Mouse (Mus musculus): ENCODE data around the gene Zfp652.

The Zfp652 gene

DNA sequence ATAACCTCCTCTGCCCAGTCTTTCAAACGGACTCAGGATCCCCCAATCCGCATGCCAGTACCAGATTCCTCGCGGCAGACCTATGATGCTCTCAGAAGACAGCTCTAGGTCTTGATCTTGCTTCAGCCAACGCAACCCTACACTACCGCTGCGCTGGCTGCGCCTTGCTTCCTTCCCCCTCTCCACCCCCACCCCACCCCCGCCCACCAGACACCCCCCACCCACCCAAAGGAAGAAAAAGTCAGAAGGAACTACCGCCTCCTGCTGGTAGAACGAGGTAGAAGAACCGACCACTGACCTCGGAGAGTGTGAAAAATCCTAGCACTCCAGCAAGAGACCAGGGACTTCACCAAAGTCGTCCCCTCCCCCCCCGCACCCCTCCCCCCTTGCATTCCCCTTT lies 119.2 kb downstream of the Zfp652 start:
- DNase-seq (ENCODE audit: low read depth, low spot score), result peak; percentile 39

DNA sequence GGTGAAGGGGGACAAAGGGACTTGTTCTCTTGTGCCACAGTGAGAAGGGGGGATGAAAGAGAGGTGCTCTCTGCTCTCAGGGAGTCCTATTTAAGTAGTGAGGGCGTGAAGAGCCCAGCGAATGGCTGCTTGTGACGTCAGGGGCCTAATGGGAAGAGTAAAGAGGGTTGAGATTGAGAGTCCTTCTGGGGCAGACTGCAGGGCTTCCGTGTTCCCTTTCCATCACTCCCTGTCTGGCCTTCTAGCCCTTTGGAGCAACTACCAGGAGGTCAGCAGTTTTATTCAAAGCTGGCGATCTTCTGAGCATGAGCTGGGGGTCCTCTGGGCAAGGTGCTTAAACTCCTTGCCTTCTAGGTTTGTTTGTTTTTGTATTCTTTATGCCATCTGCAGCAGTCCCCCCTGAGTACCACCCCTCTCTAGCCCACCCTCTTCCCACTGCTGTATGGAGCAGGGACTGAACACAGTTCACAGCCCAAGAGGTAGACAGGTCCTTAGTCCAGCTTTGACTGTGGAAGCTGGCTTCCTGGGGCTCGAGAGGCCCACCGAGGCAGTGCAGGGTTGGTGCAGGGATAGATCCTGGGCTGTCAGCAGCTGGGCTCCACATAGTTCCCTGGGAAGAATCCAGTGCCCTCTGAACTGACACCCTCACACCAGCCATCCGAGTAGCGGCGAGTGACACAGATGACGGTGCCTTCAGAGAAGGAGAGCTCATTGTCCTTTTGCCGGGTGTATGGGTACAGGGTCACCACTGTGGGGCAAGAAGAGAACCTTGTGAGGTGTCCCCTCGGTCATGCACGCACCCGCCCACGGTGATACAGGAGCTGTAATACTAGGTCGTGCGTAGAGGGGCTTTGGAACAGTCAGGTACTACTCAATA lies 119.9 kb downstream of the Zfp652 start:
- no peak for DNase-seq (ENCODE audit: low read depth, low spot score)

GRCm38 (mm10) chr11:95833006-95833570 lies 120.6 kb downstream of the Zfp652 start:
- DNase-seq (ENCODE audit: low read depth, low spot score), result no peak

- no peak for DNase-seq (ENCODE audit: low read depth, low spot score)
Measured at GRCm38 (mm10) chr11:95833631-95834142, 121.2 kb downstream of the Zfp652 start.

DNA sequence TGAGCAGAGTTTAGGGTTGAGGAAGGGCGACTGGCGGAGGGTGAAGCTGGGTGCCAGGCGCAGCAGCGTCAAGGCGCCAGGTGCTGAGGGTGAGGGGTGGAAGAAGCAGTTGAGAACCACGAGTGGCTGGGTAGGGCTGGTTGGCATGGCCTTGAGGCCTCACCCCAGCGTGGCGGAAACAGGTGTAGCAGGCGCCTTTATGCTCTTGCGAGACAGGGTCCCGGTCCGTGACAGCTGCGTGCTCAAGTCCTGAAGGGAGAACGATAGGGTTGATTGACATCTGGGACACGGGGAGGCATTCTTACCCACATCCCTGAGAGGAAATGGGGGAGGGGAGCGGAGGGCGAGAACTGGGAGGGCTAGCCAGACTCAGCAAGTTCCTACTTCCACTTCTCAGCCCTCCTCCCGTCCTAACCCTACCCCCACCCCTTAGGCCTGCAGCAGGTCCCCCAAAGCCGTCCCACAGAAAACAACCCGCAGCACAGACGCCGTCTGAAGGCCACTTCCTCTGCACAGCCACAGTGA lies 121.7 kb downstream of the Zfp652 start:
- DNase-seq (ENCODE audit: low read depth, low spot score), result peak; percentile 78

DNA sequence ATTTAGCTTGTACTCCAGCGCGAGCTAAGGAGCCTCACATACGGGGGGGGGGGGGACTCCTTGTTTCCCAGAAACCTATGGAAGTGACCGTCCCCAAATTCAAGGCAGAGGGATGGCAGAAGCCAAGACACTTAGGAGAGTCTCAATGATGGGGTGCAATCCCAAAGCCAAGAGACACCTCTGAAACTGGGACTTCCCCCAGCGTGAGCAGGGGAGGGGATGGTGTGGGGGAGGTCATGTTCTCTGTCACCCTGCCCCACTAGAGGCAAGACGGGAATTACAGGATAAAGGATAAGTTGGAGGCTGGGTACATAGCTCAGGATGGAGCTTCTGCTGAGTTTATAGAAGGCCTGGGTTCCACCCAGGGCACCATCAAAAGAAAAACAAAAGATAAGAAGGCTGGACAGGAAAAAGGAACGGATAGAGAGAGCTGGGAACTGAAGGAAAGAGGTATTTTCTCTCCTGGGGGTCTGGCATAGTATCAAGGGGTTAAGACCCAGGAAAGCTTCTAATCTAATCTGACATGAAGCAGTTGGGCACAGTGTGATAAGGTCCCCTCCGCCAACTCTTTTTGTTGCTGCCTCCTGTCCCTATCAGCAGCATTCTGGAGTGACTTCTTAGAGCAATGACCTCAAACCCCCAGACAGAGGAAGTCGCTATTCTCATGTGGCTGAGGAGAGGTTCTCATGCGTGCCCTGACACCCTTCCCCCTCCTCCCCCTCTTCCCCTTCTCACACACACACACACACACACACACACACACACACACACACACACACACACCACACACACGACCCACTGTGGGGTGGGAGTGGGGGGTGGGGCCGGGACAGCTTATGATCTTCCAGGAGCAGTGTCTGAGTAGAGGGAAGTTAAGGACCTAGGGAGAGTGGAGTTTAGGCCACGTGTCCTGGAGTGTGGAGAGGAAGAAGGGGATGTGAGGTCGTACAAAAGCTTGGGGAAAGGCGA lies 122.6 kb downstream of the Zfp652 start:
- DNase-seq (ENCODE audit: low read depth, low spot score), result peak; percentile 79

DNA sequence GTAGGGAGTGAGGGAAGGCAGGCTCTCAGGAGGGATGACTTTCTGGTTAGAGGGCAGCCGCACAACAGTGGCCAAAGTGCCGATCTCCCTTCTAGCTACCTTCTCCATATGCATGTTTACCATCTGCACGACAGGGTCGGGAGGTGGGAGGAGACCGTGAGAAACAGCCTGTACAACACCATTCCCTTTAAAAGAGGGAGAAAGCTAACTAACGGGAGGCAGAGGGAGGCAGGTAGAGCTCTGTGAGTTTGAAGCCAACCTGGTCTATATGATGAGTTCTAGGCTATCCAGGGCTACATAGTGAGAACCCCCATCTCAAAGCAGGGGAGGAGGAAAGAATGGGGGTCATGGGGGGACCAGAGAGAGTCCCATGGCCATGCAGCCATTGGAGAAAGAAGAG lies 123.4 kb downstream of the Zfp652 start:
- DNase-seq (ENCODE audit: low read depth, low spot score), result no peak

- no peak for DNase-seq (ENCODE audit: low read depth, low spot score)
Measured at GRCm38 (mm10) chr11:95836433-95836832, 124.0 kb downstream of the Zfp652 start.

DNA sequence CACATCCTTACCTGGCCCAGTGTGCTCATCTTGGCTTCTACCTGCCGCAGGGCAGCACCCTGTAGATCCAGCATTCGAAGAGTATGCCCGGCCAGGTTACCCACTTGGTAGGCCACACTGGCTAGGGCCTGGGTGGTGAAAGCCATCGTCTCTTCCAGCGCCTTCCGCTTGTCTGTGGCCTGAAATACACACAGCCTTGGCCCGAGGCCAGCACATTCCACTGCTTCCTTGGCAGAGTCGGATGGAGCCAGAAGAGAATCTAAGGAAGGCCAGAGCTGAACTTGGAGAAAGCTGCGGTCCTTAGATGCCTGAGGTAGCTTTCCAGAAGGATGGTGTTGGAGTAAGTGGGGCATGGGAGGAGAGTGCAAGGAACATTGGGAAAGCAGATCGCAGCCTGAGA lies 124.6 kb downstream of the Zfp652 start, which contains the start of gene Gngt2:
Gene Gngt2 (plus strand): TSS at position 158 of the 400 bp plus-strand sequence.
- DNase-seq (ENCODE audit: low read depth, low spot score), result no peak

DNA sequence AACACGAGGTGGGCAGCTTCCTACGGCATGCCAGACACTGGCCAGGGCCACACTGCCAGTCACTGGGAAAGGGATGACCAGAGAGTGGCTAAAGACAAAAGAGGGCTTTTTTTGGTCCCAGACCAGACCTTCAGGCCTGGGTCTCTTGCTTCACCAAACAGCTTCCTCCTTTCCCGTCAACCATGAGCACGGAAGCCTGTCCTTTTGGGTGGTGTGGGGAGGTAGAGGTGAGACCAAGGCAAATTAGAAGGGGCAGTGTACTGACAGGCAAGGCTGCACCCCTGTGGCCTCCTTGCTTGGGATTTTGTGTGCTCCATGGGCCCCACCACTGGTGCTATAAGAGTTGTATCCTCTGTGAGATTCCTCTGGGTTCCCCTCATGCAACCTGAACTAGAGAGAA lies 126.1 kb downstream of the Zfp652 start:
- DNase-seq (ENCODE audit: low read depth, low spot score), result no peak

GRCm38 (mm10) chr11:95838999-95839868 lies 126.8 kb downstream of the Zfp652 start:
- DNase-seq (ENCODE audit: low read depth, low spot score), result no peak

DNA sequence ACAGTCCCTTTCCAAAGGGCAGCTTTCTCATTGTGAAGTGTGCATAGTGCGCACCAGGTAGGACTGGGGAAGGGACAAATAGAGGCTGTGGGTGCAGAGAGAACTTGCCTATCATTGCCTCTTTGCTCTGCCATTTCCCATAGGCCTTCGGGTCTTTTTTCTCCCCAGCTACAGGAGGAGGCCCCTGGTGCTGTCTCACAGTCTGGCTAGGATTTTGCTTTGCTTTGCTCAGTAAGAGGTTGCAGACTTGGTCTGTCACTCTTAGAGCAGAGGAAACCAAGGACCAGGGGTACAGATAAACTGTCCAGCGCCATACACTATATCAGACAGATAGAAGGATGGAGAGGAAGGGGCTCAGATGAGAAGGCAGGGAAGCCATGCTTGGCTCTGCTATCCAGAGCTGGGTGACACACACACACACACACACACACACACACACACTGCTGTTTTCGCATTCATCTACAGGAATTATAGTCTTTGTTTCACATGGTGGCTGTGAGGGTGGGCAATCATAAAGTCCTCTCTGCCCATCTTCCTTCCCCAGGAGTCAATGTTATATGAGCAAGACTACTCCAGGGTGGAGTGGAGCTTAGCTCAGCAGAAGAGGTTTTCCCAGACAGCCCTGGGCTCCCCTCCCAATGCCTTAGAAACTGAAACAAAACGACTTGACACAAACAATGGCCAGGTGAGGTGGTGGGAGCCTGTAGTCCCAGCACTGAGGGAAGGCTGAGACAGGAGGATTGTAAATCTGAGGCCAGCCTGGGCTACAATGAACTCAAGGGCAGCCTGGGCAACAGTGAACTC lies 128.4 kb downstream of the Zfp652 start:
- no peak for DNase-seq (ENCODE audit: low read depth, low spot score)

DNA sequence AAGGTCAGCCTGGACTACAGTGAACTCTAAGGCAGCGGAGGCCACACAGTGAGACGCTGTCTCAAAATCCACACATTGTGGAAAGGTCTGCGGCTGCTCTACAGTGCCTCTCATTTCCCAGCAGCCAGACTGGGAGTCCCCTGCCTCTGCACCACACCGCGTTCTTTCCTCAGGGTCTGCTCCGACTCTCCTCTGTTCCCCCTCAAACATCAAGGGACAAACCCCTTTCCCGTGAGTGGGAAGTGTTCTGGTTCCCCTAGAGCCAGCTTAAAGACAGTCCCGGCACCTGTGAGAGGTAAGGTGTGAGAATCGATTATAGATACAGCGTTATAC lies 129.0 kb downstream of the Zfp652 start:
- no peak for DNase-seq (ENCODE audit: low read depth, low spot score)

GRCm38 (mm10) chr11:95842074-95842681 lies 129.7 kb downstream of the Zfp652 start, which contains the start of gene Abi3:
Gene Abi3, minus strand, starts transcription at chr11:95842476.
- peak; percentile 70 for DNase-seq (ENCODE audit: low read depth, low spot score)

- DNase-seq (ENCODE audit: low read depth, low spot score), result no peak
Measured at GRCm38 (mm10) chr11:95842953-95843352, 130.5 kb downstream of the Zfp652 start.

- DNase-seq (ENCODE audit: low read depth, low spot score), result no peak
Measured at GRCm38 (mm10) chr11:95843421-95843950, 131.0 kb downstream of the Zfp652 start.

GRCm38 (mm10) chr11:95844935-95845334 lies 132.5 kb downstream of the Zfp652 start:
- DNase-seq (ENCODE audit: low read depth, low spot score), result no peak

- DNase-seq (ENCODE audit: low read depth, low spot score), result no peak
Measured at GRCm38 (mm10) chr11:95850898-95851297, 138.4 kb downstream of the Zfp652 start.

DNA sequence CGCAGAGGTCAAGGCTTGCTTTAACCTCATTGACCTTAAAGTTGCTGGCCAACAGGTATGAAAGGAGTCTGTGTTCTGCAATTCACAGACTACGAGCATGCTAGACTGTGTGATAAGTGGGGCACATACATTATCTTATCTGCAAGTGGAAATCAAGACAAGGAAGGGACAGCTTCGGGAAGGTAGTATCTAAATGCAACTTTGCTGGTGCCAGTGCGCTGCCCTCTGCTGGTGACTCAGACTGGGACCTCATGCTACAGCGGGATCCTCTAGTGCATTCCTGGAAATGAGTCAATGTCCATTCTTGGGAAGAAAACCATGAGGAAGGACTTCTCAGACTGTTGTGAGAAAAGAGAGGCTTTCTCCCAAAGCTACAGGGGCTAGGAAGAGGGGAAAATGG lies 141.2 kb downstream of the Zfp652 start:
- DNase-seq (ENCODE audit: low read depth, low spot score), result peak; percentile 65
